Comparison of ENCODE assay signal across 8 mouse cellular contexts in the genomic region with DNA sequence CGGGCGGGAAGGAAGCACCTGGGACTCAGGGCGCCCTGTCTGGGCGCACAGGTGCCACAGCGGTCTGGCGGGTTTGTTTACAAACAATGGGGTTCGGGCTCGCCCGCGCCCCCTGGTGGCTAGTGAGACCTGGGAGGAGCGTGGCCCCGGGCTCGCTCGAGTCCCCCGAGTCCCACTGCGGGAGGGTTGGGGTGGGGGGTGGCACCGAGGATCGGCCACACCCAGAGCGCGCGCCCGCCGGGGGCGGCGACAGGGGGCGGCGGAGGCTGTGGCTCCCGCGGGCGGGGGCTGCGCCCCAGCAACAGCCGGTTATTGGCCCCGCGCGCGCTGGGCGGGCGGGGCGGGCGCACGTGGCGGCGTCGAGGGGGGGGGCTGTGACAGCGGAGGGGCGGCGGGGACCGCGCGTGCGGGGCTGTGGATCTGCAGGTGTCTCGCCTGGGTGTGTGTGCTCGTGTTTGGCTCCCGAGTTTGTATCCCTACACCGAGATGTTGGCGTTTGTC. TPM values are rescaled to one million over a fixed set of nuclear protein-coding genes. Genes with fewer than 3 reads are reported as not detected.
A peak's percentile ranks its signal among the peaks of the same experiment; 100 is the strongest.
DNase-seq lines count a peak whose midpoint lies in the region; ATAC-seq lines count a peak whose summit lies in the region.

No protein-coding gene starts in this region.

- peak overlapping the region; percentile 94 for H3K4me2 ChIP-seq in hindbrain, embryonic 14.5 days (replicated peaks)

- ATAC-seq in activated CD4-positive, CD25-positive, alpha-beta regulatory T cell, adult 4 months: peak; percentile 37
- ATAC-seq in hindbrain, embryonic 14.5 days (ENCODE audit: low FRiP score): peak; percentile 5; the same call in 1 of the 2 replicates
- peak; percentile 36 for ATAC-seq in megakaryocyte, adult 5-6 weeks (ENCODE audit: poor library complexity, severe bottlenecking)

- no peaks in the 10 kb centered on the region for H3K27me3 ChIP-seq in hindbrain, embryonic 14.5 days (ENCODE audit: control insufficient read depth, insufficient read depth, low read length)

- H3K4me3 ChIP-seq in hindbrain, embryonic 14.5 days (replicated peaks; ENCODE audit: low read length): peak overlapping the region; percentile 63

- no peaks in the 10 kb centered on the region for H3K36me3 ChIP-seq in hindbrain, embryonic 14.5 days (replicated peaks; ENCODE audit: control insufficient read depth, insufficient read depth)

- H3K4me1 ChIP-seq in hindbrain, embryonic 14.5 days (replicated peaks; ENCODE audit: control insufficient read depth, insufficient read depth, low read length): peaks cover 25% of the 10 kb centered on the region

- peak; percentile 90 to 92 for DNase-seq in cerebellum, postnatal 25 days
- DNase-seq in frontal cortex, postnatal 36 days (ENCODE audit: low spot score in 2 of 2): peak; percentile 69 to 76
- DNase-seq in hindbrain, embryonic 14.5 days (ENCODE audit: low spot score): peak; percentile 72
- DNase-seq in left cerebral cortex, adult 8-10 months (ENCODE audit: low spot score in 2 of 2): peak; percentile 68 to 73
- peak; percentile 83 to 85 for DNase-seq in right cerebral cortex, postnatal 10 days (ENCODE audit: low spot score in 2 of 2)
- DNase-seq in urinary bladder, postnatal 4 days (ENCODE audit: low spot score in 2 of 2): peak; percentile 76 to 81

- under 1% methylated on average over 20 of the region's 56 CpGs for WGBS in hindbrain, embryonic 14.5 days

- peak overlapping the region; percentile 53 for H3K9ac ChIP-seq in hindbrain, embryonic 14.5 days

- no peaks in the 10 kb centered on the region for H3K9me3 ChIP-seq in hindbrain, embryonic 14.5 days (ENCODE audit: control insufficient read depth, low read length)

- H3K27ac ChIP-seq in hindbrain, embryonic 14.5 days: 0 out of 2 replicates have a peak overlapping the region, but pooled peaks have one; percentile 51

RNA-seq across cellular contexts. Expression of a gene that starts 1.9 kb away (rescaled TPM):
- 1 to 10 TPM in 1 of 2 experiments, under 1 TPM in 1; 0.43 to 1.5 TPM for polyA plus RNA-seq in activated CD4-positive, CD25-positive, alpha-beta regulatory T cell, adult 4 months (2017; shearing (Covaris generic))
- polyA plus RNA-seq in hindbrain, embryonic 14.5 days (2014; fragmentation: Nextera tagmentation; extraction: Ambion mirVana): 20.3 and 21.0 TPM in 2 replicates
- total RNA-seq in left cerebral cortex, adult 8-10 months (2022): 10 to 100 TPM in 3 of 4 experiments, 1 to 10 TPM in 1; 9.2 to 15.8 (median 12.0) TPM
- total RNA-seq in megakaryocyte, adult 5-6 weeks (2015): 1.5 and 3.3 TPM in 2 replicates
- total RNA-seq in megakaryocyte, adult 5-6 weeks (2017): 1.1 and 3.0 TPM in 2 replicates

RNA-seq across cellular contexts. Expression of a gene that starts 23.5 kb away (rescaled TPM):
- 10 to 100 TPM; 11.1 to 11.2 TPM for polyA plus RNA-seq in activated CD4-positive, CD25-positive, alpha-beta regulatory T cell, adult 4 months (2017; shearing (Covaris generic))
- polyA plus RNA-seq in hindbrain, embryonic 14.5 days (2014; fragmentation: Nextera tagmentation; extraction: Ambion mirVana): 17.0 TPM in 2 replicates
- 100 to 1,000 TPM in 1 of 4 experiments, 10 to 100 TPM in 3; 80.6 to 105 (median 83.6) TPM for total RNA-seq in left cerebral cortex, adult 8-10 months (2022)
- 26.0 and 30.3 TPM in 2 replicates for total RNA-seq in megakaryocyte, adult 5-6 weeks (2015)
- total RNA-seq in megakaryocyte, adult 5-6 weeks (2017): 117 and 121 TPM in 2 replicates

RNA-seq across cellular contexts. Expression of a gene that starts 36.7 kb away (rescaled TPM):
- polyA plus RNA-seq in activated CD4-positive, CD25-positive, alpha-beta regulatory T cell, adult 4 months (2017; shearing (Covaris generic)): 1 to 10 TPM; 1.8 to 2.8 TPM
- 51.3 and 51.6 TPM in 2 replicates for polyA plus RNA-seq in hindbrain, embryonic 14.5 days (2014; fragmentation: Nextera tagmentation; extraction: Ambion mirVana)
- total RNA-seq in left cerebral cortex, adult 8-10 months (2022): 10 to 100 TPM; 34.6 to 36.9 (median 36.6) TPM
- 7.3 and 8.7 TPM in 2 replicates for total RNA-seq in megakaryocyte, adult 5-6 weeks (2015)
- 3.7 and 5.4 TPM in 2 replicates for total RNA-seq in megakaryocyte, adult 5-6 weeks (2017)

RNA-seq across cellular contexts. Expression of a gene that starts 50.7 kb away (rescaled TPM):
- polyA plus RNA-seq in activated CD4-positive, CD25-positive, alpha-beta regulatory T cell, adult 4 months (2017; shearing (Covaris generic)): not detected
- polyA plus RNA-seq in hindbrain, embryonic 14.5 days (2014; fragmentation: Nextera tagmentation; extraction: Ambion mirVana): 2.1 and 2.8 TPM in 2 replicates
- total RNA-seq in left cerebral cortex, adult 8-10 months (2022): 1 to 10 TPM in 2 of 4 experiments, under 1 TPM in 2; 0.46 to 3.4 (median 1.7) TPM
- 49.8 TPM in 2 replicates for total RNA-seq in megakaryocyte, adult 5-6 weeks (2015)
- 13.6 and 22.2 TPM in 2 replicates for total RNA-seq in megakaryocyte, adult 5-6 weeks (2017)

Comparison
In these comparisons a context has a peak if more than half of its experiments do, and no peak if none do; other contexts are left out.
1. Peak in every context shown above with its lines: DNase-seq, ATAC-seq, H3K4me3 ChIP-seq and H3K27ac ChIP-seq.